Mouse (Mus musculus) kidney, adult 18-20 months (tissue): ENCODE data around the gene Trim72.
"Not testable (repeated sequence)": the region's sequence is repeated elsewhere in the genome, so short reads cannot be mapped to it uniquely, and the experiment has no call there.

Source experiments
- DNase-seq: peaks from one replicate; pipeline ENCODE4 v3.0.0; 2021

Trim72 gene

GRCm38 (mm10) chr7:128009715-128010340 is 6.1 kb downstream of the Trim72 start:
- DNase-seq: no peak

- DNase-seq: no peak
These were observed 8.5 kb downstream of the Trim72 start for GRCm38 (mm10) chr7:128012136-128012780.

GRCm38 (mm10) chr7:128013116-128013515 is 9.4 kb downstream of the Trim72 start:
- no peak for DNase-seq

GRCm38 (mm10) chr7:128016134-128016533 is 12.4 kb downstream of the Trim72 start:
- not testable (repeated sequence) for DNase-seq

GRCm38 (mm10) chr7:128016650-128017049 is 12.9 kb downstream of the Trim72 start:
- DNase-seq: no peak

GRCm38 (mm10) chr7:128018275-128018674 is 14.5 kb downstream of the Trim72 start:
- no peak for DNase-seq

GRCm38 (mm10) chr7:128019187-128019586 is 15.4 kb downstream of the Trim72 start:
- no peak for DNase-seq

- no peak for DNase-seq
These were observed 19.2 kb downstream of the Trim72 start for GRCm38 (mm10) chr7:128022974-128023373.

GRCm38 (mm10) chr7:128023565-128023964 is 19.8 kb downstream of the Trim72 start:
- no peak for DNase-seq

GRCm38 (mm10) chr7:128024364-128024763 is 20.6 kb downstream of the Trim72 start:
- no peak for DNase-seq

GRCm38 (mm10) chr7:128024932-128025331 is 21.2 kb downstream of the Trim72 start:
- no peak for DNase-seq

- DNase-seq: no peak
These were observed 21.6 kb downstream of the Trim72 start for GRCm38 (mm10) chr7:128025381-128025780.

GRCm38 (mm10) chr7:128031403-128031976 is 27.7 kb downstream of the Trim72 start:
- DNase-seq: no peak

- no peak for DNase-seq
These were observed 28.7 kb downstream of the Trim72 start for GRCm38 (mm10) chr7:128032290-128032988.

- no peak for DNase-seq
These were observed 29.2 kb downstream of the Trim72 start for GRCm38 (mm10) chr7:128032989-128033293.

GRCm38 (mm10) chr7:128033616-128034015 is 29.9 kb downstream of the Trim72 start:
- DNase-seq: no peak

- DNase-seq: not testable (repeated sequence)
These were observed 38.5 kb downstream of the Trim72 start for GRCm38 (mm10) chr7:128042161-128042820.

GRCm38 (mm10) chr7:128044142-128044785 is 40.5 kb downstream of the Trim72 start:
- DNase-seq: no peak

- DNase-seq: no peak
These were observed 41.9 kb downstream of the Trim72 start for GRCm38 (mm10) chr7:128045640-128046039.

- no peak for DNase-seq
These were observed 45.1 kb downstream of the Trim72 start for GRCm38 (mm10) chr7:128048819-128049218.

GRCm38 (mm10) chr7:128049254-128049653 is 45.5 kb downstream of the Trim72 start:
- no peak for DNase-seq

- DNase-seq: no peak
These were observed 47.0 kb downstream of the Trim72 start for GRCm38 (mm10) chr7:128050739-128051138.

- no peak for DNase-seq
These were observed 49.3 kb downstream of the Trim72 start for GRCm38 (mm10) chr7:128053061-128053460.
